Mouse (Mus musculus) embryonic facial prominence, embryonic 12.5 days (tissue): ENCODE results near the gene Faap24. TPM values are rescaled to one million over a fixed set of nuclear protein-coding genes. Genes with fewer than 3 reads are reported as not detected.

Experiments
- ATAC-seq: fragments of 200-750 bp; cut with Nextera tagmentation; 2 replicates; pipeline ENCODE4 v1.8.0; 2017; ENCODE audit not compliant: insufficient number of reproducible peaks, insufficient read depth, low FRiP score, low TSS enrichment
- H3K27ac ChIP-seq: fragments of 300-500 bp; sonication (generic); 2 replicates; pipeline ENCODE4 v1.5.1; 2016; ENCODE audit warnings: mild to moderate bottlenecking
- H3K27me3 ChIP-seq: fragments of 300-500 bp; sonication (generic); 2 replicates; pipeline ENCODE4 v1.6.1; 2016; ENCODE audit warnings: mild to moderate bottlenecking, moderate library complexity
- H3K36me3 ChIP-seq: fragments of 300-500 bp; sonication (generic); 2 replicates; pipeline ENCODE4 v1.6.1; 2016; ENCODE audit warnings: mild to moderate bottlenecking
- H3K4me1 ChIP-seq: fragments of 300-500 bp; sonication (generic); 2 replicates; pipeline ENCODE4 v1.6.1; 2016
- H3K4me2 ChIP-seq: fragments of 300-500 bp; sonication (generic); replicated peaks from 2 replicates; pipeline ENCODE4 v1.6.1; 2016; ENCODE audit warnings: mild to moderate bottlenecking, moderate library complexity
- H3K4me3 ChIP-seq: fragments of 300-500 bp; sonication (generic); 2 replicates; pipeline ENCODE4 v1.5.1; 2016; ENCODE audit warnings: mild to moderate bottlenecking
- H3K9ac ChIP-seq: fragments of 300-500 bp; sonication (generic); 2 replicates; pipeline ENCODE4 v1.6.1; 2016; ENCODE audit warnings: mild to moderate bottlenecking, moderate library complexity
- H3K9me3 ChIP-seq: fragments of 300-500 bp; sonication (generic); 2 replicates; pipeline ENCODE4 v1.6.1; 2016; ENCODE audit warnings: mild to moderate bottlenecking, moderate library complexity
- WGBS: fragments of 180-500 bp; shearing (Covaris S2); methylation state at CpG from one replicate; pipeline ENCODE4 v1.1.7; 2016; 5-methylcytosine and 5-hydroxymethylcytosine counted together
- polyA plus RNA-seq: library from polyadenylated mRNA; unstranded; fragments of >200 nt; fragmentation: Nextera tagmentation; extraction: Ambion mirVana; gene quantifications from 2 replicates; pipeline ENCODE4 v1.2.1, GENCODE M21; 2016

Faap24 gene
- polyA plus RNA-seq, 1 experiment from 2014 or later: 14.0 TPM

- Histone ChIP-seq H3K27ac (no peak overlapping the region), H3K9ac (no peak overlapping the region), H3K4me3 (no peak overlapping the region), H3K27me3 (no peaks in the 10 kb centered on the region), H3K4me1 (no peaks in the 10 kb centered on the region), H3K4me2 (no peak overlapping the region), H3K9me3 (no peaks in the 10 kb centered on the region), H3K36me3 (no peaks in the 10 kb centered on the region)
- 61% methylated on average over 6 of the region's 6 CpGs for WGBS
- ATAC-seq: no peak
Observed at GRCm38 (mm10) chr7:35386525-35386952, 10.1 kb downstream of the Faap24 start.

- ATAC-seq: no peak
- Histone ChIP-seq H3K4me3 (no peak overlapping the region), H3K9ac (no peak overlapping the region), H3K27me3 (no peaks in the 10 kb centered on the region), H3K4me2 (no peak overlapping the region), H3K27ac (no peak overlapping the region), H3K4me1 (no peaks in the 10 kb centered on the region), H3K36me3 (no peaks in the 10 kb centered on the region), H3K9me3 (no peaks in the 10 kb centered on the region)
- WGBS: 32% methylated on average over 2 of the region's 2 CpGs
Observed at GRCm38 (mm10) chr7:35382706-35383353, 13.8 kb downstream of the Faap24 start.

- H3K4me3 ChIP-seq: no peak overlapping the region
- ATAC-seq: no peak
- H3K9me3 ChIP-seq: no peaks in the 10 kb centered on the region
- no peak overlapping the region for H3K9ac ChIP-seq
- 39% methylated on average over 14 of the region's 16 CpGs for WGBS
- H3K4me1 ChIP-seq: no peaks in the 10 kb centered on the region
- no peaks in the 10 kb centered on the region for H3K27me3 ChIP-seq
- no peak overlapping the region for H3K4me2 ChIP-seq
- H3K36me3 ChIP-seq: no peaks in the 10 kb centered on the region
- no peak overlapping the region for H3K27ac ChIP-seq
Observed at GRCm38 (mm10) chr7:35381861-35382260, 14.8 kb downstream of the Faap24 start.

- H3K36me3 ChIP-seq: no peaks in the 10 kb centered on the region
- no peak overlapping the region for H3K4me2 ChIP-seq
- no peak overlapping the region for H3K4me3 ChIP-seq
- no peaks in the 10 kb centered on the region for H3K9me3 ChIP-seq
- no peak for ATAC-seq
- WGBS: 90% methylated on average over 8 of the region's 8 CpGs
- no peaks in the 10 kb centered on the region for H3K27me3 ChIP-seq
- no peaks in the 10 kb centered on the region for H3K4me1 ChIP-seq
- no peak overlapping the region for H3K27ac ChIP-seq
- no peak overlapping the region for H3K9ac ChIP-seq
Observed at GRCm38 (mm10) chr7:35380351-35380750, 16.3 kb downstream of the Faap24 start.

GRCm38 (mm10) chr7:35379492-35380119, 17.0 kb downstream of the Faap24 start:
- Histone ChIP-seq H3K4me2 (no peak overlapping the region), H3K27ac (no peak overlapping the region)
- 40% methylated on average over 16 of the region's 16 CpGs for WGBS

GRCm38 (mm10) chr7:35376623-35377022, 20.0 kb downstream of the Faap24 start:
- 0 out of 2 replicates have a peak, but pooled peaks cover 3% of the 10 kb centered on the region for H3K4me1 ChIP-seq
- H3K4me3 ChIP-seq: no peak overlapping the region
- H3K4me2 ChIP-seq: no peak overlapping the region
- no peaks in the 10 kb centered on the region for H3K9me3 ChIP-seq
- 89% methylated on average over 9 of the region's 9 CpGs for WGBS
- H3K27me3 ChIP-seq: no peaks in the 10 kb centered on the region
- no peak for ATAC-seq
- no peak overlapping the region for H3K27ac ChIP-seq
- H3K9ac ChIP-seq: no peak overlapping the region
- no peaks in the 10 kb centered on the region for H3K36me3 ChIP-seq

More at GRCm38 (mm10) chr7:35379492-35380119, 17.0 kb downstream of the Faap24 start:
- no peak overlapping the region for H3K4me3 ChIP-seq
- no peaks in the 10 kb centered on the region for H3K4me1 ChIP-seq
- no peaks in the 10 kb centered on the region for H3K27me3 ChIP-seq
- ATAC-seq: no peak
- H3K9me3 ChIP-seq: no peaks in the 10 kb centered on the region
- no peak overlapping the region; the same call in 1 of the 2 replicates for H3K9ac ChIP-seq
- H3K36me3 ChIP-seq: no peaks in the 10 kb centered on the region

GRCm38 (mm10) chr7:35374265-35374664, 22.4 kb downstream of the Faap24 start:
- H3K9me3 ChIP-seq: no peaks in the 10 kb centered on the region
- 78% methylated on average over 7 of the region's 7 CpGs for WGBS
- no peak for ATAC-seq
- no peak overlapping the region for H3K4me2 ChIP-seq
- H3K9ac ChIP-seq: no peak overlapping the region
- H3K36me3 ChIP-seq: no peaks in the 10 kb centered on the region
- H3K27me3 ChIP-seq: no peaks in the 10 kb centered on the region
- no peak overlapping the region for H3K27ac ChIP-seq
- 0 out of 2 replicates have a peak, but pooled peaks cover 3% of the 10 kb centered on the region for H3K4me1 ChIP-seq
- no peak overlapping the region for H3K4me3 ChIP-seq

GRCm38 (mm10) chr7:35373146-35373989, 23.3 kb downstream of the Faap24 start:
- Histone ChIP-seq H3K4me2 (no peak overlapping the region), H3K27me3 (no peaks in the 10 kb centered on the region), H3K36me3 (no peaks in the 10 kb centered on the region), H3K4me1 (0 out of 2 replicates have a peak, but pooled peaks cover 3% of the 10 kb centered on the region), H3K27ac (no peak overlapping the region), H3K4me3 (no peak overlapping the region), H3K9ac (no peak overlapping the region), H3K9me3 (no peaks in the 10 kb centered on the region)
- no peak for ATAC-seq
- 67% methylated on average over 16 of the region's 16 CpGs for WGBS

GRCm38 (mm10) chr7:35372483-35373017, 24.1 kb downstream of the Faap24 start:
- Histone ChIP-seq H3K4me3 (no peak overlapping the region), H3K27ac (no peak overlapping the region), H3K9me3 (no peaks in the 10 kb centered on the region), H3K4me1 (0 out of 2 replicates have a peak, but pooled peaks cover 3% of the 10 kb centered on the region), H3K9ac (no peak overlapping the region), H3K4me2 (no peak overlapping the region), H3K27me3 (no peaks in the 10 kb centered on the region), H3K36me3 (no peaks in the 10 kb centered on the region)
- no peak for ATAC-seq
- 90% methylated on average over 14 of the region's 14 CpGs for WGBS

GRCm38 (mm10) chr7:35371096-35371495, 25.5 kb downstream of the Faap24 start:
- WGBS: 38% methylated on average over 14 of the region's 14 CpGs
- H3K4me1 ChIP-seq: 0 out of 2 replicates have a peak, but pooled peaks cover 3% of the 10 kb centered on the region
- no peaks in the 10 kb centered on the region for H3K36me3 ChIP-seq
- H3K9me3 ChIP-seq: no peaks in the 10 kb centered on the region
- H3K27ac ChIP-seq: no peak overlapping the region
- no peak overlapping the region for H3K9ac ChIP-seq
- ATAC-seq: no peak
- no peaks in the 10 kb centered on the region for H3K27me3 ChIP-seq
- H3K4me3 ChIP-seq: no peak overlapping the region
- H3K4me2 ChIP-seq: no peak overlapping the region

GRCm38 (mm10) chr7:35365161-35365910, 31.3 kb downstream of the Faap24 start:
- no peak for ATAC-seq
- WGBS: 51% methylated on average over 12 of the region's 12 CpGs
- no peaks in the 10 kb centered on the region for H3K4me1 ChIP-seq
- no peaks in the 10 kb centered on the region for H3K27me3 ChIP-seq
- no peak overlapping the region for H3K27ac ChIP-seq
- H3K9me3 ChIP-seq: no peaks in the 10 kb centered on the region
- no peak overlapping the region for H3K4me3 ChIP-seq
- no peak overlapping the region for H3K9ac ChIP-seq
- no peaks in the 10 kb centered on the region for H3K36me3 ChIP-seq
- no peak overlapping the region for H3K4me2 ChIP-seq
